Mouse (Mus musculus): ENCODE results near the gene Kera. TPM values are rescaled to one million over a fixed set of nuclear protein-coding genes. Genes with fewer than 3 reads are reported as not detected.

The Kera gene
- polyA plus RNA-seq (2014; fragmentation: Nextera tagmentation; extraction: Ambion mirVana), result 6.4 and 10.9 TPM in 2 replicates

GRCm38 (mm10) chr10:97606579-97606978 lies at the start of gene Kera:
Gene Kera (plus strand): TSS chr10:97606879.
- no peak for DNase-seq (ENCODE audit: low spot score)
- 78% methylated on average over 2 of the region's 2 CpGs for WGBS

GRCm38 (mm10) chr10:97564957-97565856 lies 41.5 kb upstream of the Kera start, which contains the start of gene Lum:
Gene Lum (plus strand): TSS chr10:97565128.
- Histone ChIP-seq H3K27me3 (ENCODE audit: control insufficient read depth, insufficient read depth, low read length) (no peaks in the 10 kb centered on the region), H3K4me1 (ENCODE audit: control insufficient read depth, insufficient read depth, low read length) (no peaks in the 10 kb centered on the region), H3K4me2 (ENCODE audit: low read depth, severe bottlenecking) (peak within 1 kb of the TSS; percentile 26; the same call in 1 of the 2 replicates), H3K9me3 (ENCODE audit: control insufficient read depth, low read length) (no peaks in the 10 kb centered on the region), H3K36me3 (ENCODE audit: control insufficient read depth, insufficient read depth, low read length) (no peaks in the 10 kb centered on the region), H3K9ac (ENCODE audit: low read length) (no peak within 1 kb of the TSS), H3K4me3 (ENCODE audit: low read depth, low read length) (no peak within 1 kb of the TSS), H3K27ac (replicated peaks; ENCODE audit: low read depth, low read length) (peak within 1 kb of the TSS; percentile 63)
- ATAC-seq (ENCODE audit: insufficient number of reproducible peaks, low FRiP score, low TSS enrichment, low read depth) (peak; percentile 84), DNase-seq (ENCODE audit: low spot score) (peak; percentile 61)
- 27% methylated on average over 10 of the region's 10 CpGs for WGBS

More at GRCm38 (mm10) chr10:97606579-97606978, at the start of gene Kera:
- H3K27me3 ChIP-seq (ENCODE audit: control insufficient read depth, insufficient read depth, low read length), result no peaks in the 10 kb centered on the region
- H3K9me3 ChIP-seq (ENCODE audit: control insufficient read depth, low read length), result no peaks in the 10 kb centered on the region
- H3K27ac ChIP-seq (replicated peaks; ENCODE audit: low read depth, low read length), result no peak within 1 kb of the TSS
- H3K9ac ChIP-seq (ENCODE audit: low read length), result no peak within 1 kb of the TSS
- no peaks in the 10 kb centered on the region for H3K36me3 ChIP-seq (ENCODE audit: control insufficient read depth, insufficient read depth, low read length)
- no peak within 1 kb of the TSS for H3K4me2 ChIP-seq (ENCODE audit: low read depth, severe bottlenecking)
- no peaks in the 10 kb centered on the region for H3K4me1 ChIP-seq (ENCODE audit: control insufficient read depth, insufficient read depth, low read length)
- ATAC-seq (ENCODE audit: insufficient number of reproducible peaks, low FRiP score, low TSS enrichment, low read depth), result no peak
- H3K4me3 ChIP-seq (ENCODE audit: low read depth, low read length), result no peak within 1 kb of the TSS

GRCm38 (mm10) chr10:97567489-97568135 lies 39.1 kb upstream of the Kera start:
- no peaks in the 10 kb centered on the region for H3K9me3 ChIP-seq (ENCODE audit: control insufficient read depth, low read length)
- H3K4me3 ChIP-seq (ENCODE audit: low read depth, low read length), result no peak overlapping the region

GRCm38 (mm10) chr10:97582543-97583231 lies 24.0 kb upstream of the Kera start:
- Histone ChIP-seq H3K9me3 (ENCODE audit: control insufficient read depth, low read length) (no peaks in the 10 kb centered on the region), H3K9ac (ENCODE audit: low read length) (no peak overlapping the region), H3K36me3 (ENCODE audit: control insufficient read depth, insufficient read depth, low read length) (no peaks in the 10 kb centered on the region), H3K4me3 (ENCODE audit: low read depth, low read length) (no peak overlapping the region), H3K27me3 (ENCODE audit: control insufficient read depth, insufficient read depth, low read length) (no peaks in the 10 kb centered on the region), H3K4me2 (ENCODE audit: low read depth, severe bottlenecking) (no peak overlapping the region), H3K27ac (replicated peaks; ENCODE audit: low read depth, low read length) (no peak overlapping the region), H3K4me1 (ENCODE audit: control insufficient read depth, insufficient read depth, low read length) (no peaks in the 10 kb centered on the region)
- ATAC-seq (ENCODE audit: insufficient number of reproducible peaks, low FRiP score, low TSS enrichment, low read depth), result no peak
- no peak for DNase-seq (ENCODE audit: low spot score)
- 88% methylated on average over 4 of the region's 4 CpGs for WGBS

More at GRCm38 (mm10) chr10:97567489-97568135, 39.1 kb upstream of the Kera start:
- no peaks in the 10 kb centered on the region for H3K36me3 ChIP-seq (ENCODE audit: control insufficient read depth, insufficient read depth, low read length)
- H3K4me2 ChIP-seq (ENCODE audit: low read depth, severe bottlenecking), result no peak overlapping the region
- H3K27ac ChIP-seq (replicated peaks; ENCODE audit: low read depth, low read length), result no peak overlapping the region
- WGBS, result 55% methylated on average over 8 of the region's 8 CpGs
- no peak for ATAC-seq (ENCODE audit: insufficient number of reproducible peaks, low FRiP score, low TSS enrichment, low read depth)
- H3K9ac ChIP-seq (ENCODE audit: low read length), result no peak overlapping the region
- no peaks in the 10 kb centered on the region for H3K4me1 ChIP-seq (ENCODE audit: control insufficient read depth, insufficient read depth, low read length)
- DNase-seq (ENCODE audit: low spot score), result peak; percentile 35
- no peaks in the 10 kb centered on the region for H3K27me3 ChIP-seq (ENCODE audit: control insufficient read depth, insufficient read depth, low read length)

GRCm38 (mm10) chr10:97584176-97584575 lies 22.5 kb upstream of the Kera start:
- Histone ChIP-seq H3K36me3 (ENCODE audit: control insufficient read depth, insufficient read depth, low read length) (no peaks in the 10 kb centered on the region), H3K27ac (replicated peaks; ENCODE audit: low read depth, low read length) (no peak overlapping the region), H3K9ac (ENCODE audit: low read length) (no peak overlapping the region), H3K4me1 (ENCODE audit: control insufficient read depth, insufficient read depth, low read length) (no peaks in the 10 kb centered on the region), H3K9me3 (ENCODE audit: control insufficient read depth, low read length) (no peaks in the 10 kb centered on the region), H3K4me2 (ENCODE audit: low read depth, severe bottlenecking) (no peak overlapping the region), H3K4me3 (ENCODE audit: low read depth, low read length) (no peak overlapping the region), H3K27me3 (ENCODE audit: control insufficient read depth, insufficient read depth, low read length) (no peaks in the 10 kb centered on the region)
- WGBS, result 63% methylated on average over 3 of the region's 3 CpGs
- ATAC-seq (ENCODE audit: insufficient number of reproducible peaks, low FRiP score, low TSS enrichment, low read depth), result no peak
- DNase-seq (ENCODE audit: low spot score), result no peak

GRCm38 (mm10) chr10:97587159-97587558 lies 19.5 kb upstream of the Kera start:
- Histone ChIP-seq H3K27me3 (ENCODE audit: control insufficient read depth, insufficient read depth, low read length) (no peaks in the 10 kb centered on the region), H3K4me3 (ENCODE audit: low read depth, low read length) (no peak overlapping the region), H3K4me1 (ENCODE audit: control insufficient read depth, insufficient read depth, low read length) (no peaks in the 10 kb centered on the region), H3K9ac (ENCODE audit: low read length) (no peak overlapping the region), H3K4me2 (ENCODE audit: low read depth, severe bottlenecking) (no peak overlapping the region), H3K9me3 (ENCODE audit: control insufficient read depth, low read length) (no peaks in the 10 kb centered on the region), H3K36me3 (ENCODE audit: control insufficient read depth, insufficient read depth, low read length) (no peaks in the 10 kb centered on the region), H3K27ac (replicated peaks; ENCODE audit: low read depth, low read length) (no peak overlapping the region)
- no peak for DNase-seq (ENCODE audit: low spot score)
- WGBS, result 59% methylated on average over 5 of the region's 5 CpGs
- no peak for ATAC-seq (ENCODE audit: insufficient number of reproducible peaks, low FRiP score, low TSS enrichment, low read depth)

- H3K36me3 ChIP-seq (ENCODE audit: control insufficient read depth, insufficient read depth, low read length), result no peaks in the 10 kb centered on the region
- no peaks in the 10 kb centered on the region for H3K9me3 ChIP-seq (ENCODE audit: control insufficient read depth, low read length)
- no peak for DNase-seq (ENCODE audit: low spot score)
- H3K4me1 ChIP-seq (ENCODE audit: control insufficient read depth, insufficient read depth, low read length), result no peaks in the 10 kb centered on the region
- WGBS, result 89% methylated on average over 6 of the region's 6 CpGs
- ATAC-seq (ENCODE audit: insufficient number of reproducible peaks, low FRiP score, low TSS enrichment, low read depth), result no peak
- no peaks in the 10 kb centered on the region for H3K27me3 ChIP-seq (ENCODE audit: control insufficient read depth, insufficient read depth, low read length)
- no peak overlapping the region for H3K4me3 ChIP-seq (ENCODE audit: low read depth, low read length)
- H3K4me2 ChIP-seq (ENCODE audit: low read depth, severe bottlenecking), result no peak overlapping the region
- H3K27ac ChIP-seq (replicated peaks; ENCODE audit: low read depth, low read length), result no peak overlapping the region
- H3K9ac ChIP-seq (ENCODE audit: low read length), result no peak overlapping the region
These were observed 17.1 kb upstream of the Kera start for GRCm38 (mm10) chr10:97589574-97589973.

GRCm38 (mm10) chr10:97591036-97591435 lies 15.6 kb upstream of the Kera start:
- H3K4me3 ChIP-seq (ENCODE audit: low read depth, low read length), result no peak overlapping the region
- H3K4me2 ChIP-seq (ENCODE audit: low read depth, severe bottlenecking), result no peak overlapping the region
- H3K4me1 ChIP-seq (ENCODE audit: control insufficient read depth, insufficient read depth, low read length), result no peaks in the 10 kb centered on the region
- H3K36me3 ChIP-seq (ENCODE audit: control insufficient read depth, insufficient read depth, low read length), result no peaks in the 10 kb centered on the region
- ATAC-seq (ENCODE audit: insufficient number of reproducible peaks, low FRiP score, low TSS enrichment, low read depth) (no peak), DNase-seq (ENCODE audit: low spot score) (no peak)
- 54% methylated on average over 3 of the region's 3 CpGs for WGBS
- H3K27me3 ChIP-seq (ENCODE audit: control insufficient read depth, insufficient read depth, low read length), result no peaks in the 10 kb centered on the region
- no peak overlapping the region for H3K27ac ChIP-seq (replicated peaks; ENCODE audit: low read depth, low read length)
- no peak overlapping the region for H3K9ac ChIP-seq (ENCODE audit: low read length)
- no peaks in the 10 kb centered on the region for H3K9me3 ChIP-seq (ENCODE audit: control insufficient read depth, low read length)

Data from limb, embryonic 11.5 days (tissue).